Mouse (Mus musculus) gastrocnemius, adult 8-10 months (tissue): ENCODE results near the gene Samhd1. TPM values are rescaled to one million over a fixed set of nuclear protein-coding genes. Genes with fewer than 3 reads are reported as not detected.
"Not testable (repeated sequence)": the region's sequence is repeated elsewhere in the genome, so short reads cannot be mapped to it uniquely, and the experiment has no call there.

ENCODE experiments used
- DNase-seq, 2 experiments: peaks; one replicate each; pipeline ENCODE4 v3.0.0; 2022; ENCODE audit warnings: low spot score in 2 of 2
- total RNA-seq, 4 experiments: library from RNA; stranded (reverse); gene quantifications; 2 replicates each; pipeline ENCODE4 v1.2.4; 2022

Gene Samhd1
- total RNA-seq: 10 to 100 TPM; 12.6 to 17.7 (median 13.2) TPM

DNA sequence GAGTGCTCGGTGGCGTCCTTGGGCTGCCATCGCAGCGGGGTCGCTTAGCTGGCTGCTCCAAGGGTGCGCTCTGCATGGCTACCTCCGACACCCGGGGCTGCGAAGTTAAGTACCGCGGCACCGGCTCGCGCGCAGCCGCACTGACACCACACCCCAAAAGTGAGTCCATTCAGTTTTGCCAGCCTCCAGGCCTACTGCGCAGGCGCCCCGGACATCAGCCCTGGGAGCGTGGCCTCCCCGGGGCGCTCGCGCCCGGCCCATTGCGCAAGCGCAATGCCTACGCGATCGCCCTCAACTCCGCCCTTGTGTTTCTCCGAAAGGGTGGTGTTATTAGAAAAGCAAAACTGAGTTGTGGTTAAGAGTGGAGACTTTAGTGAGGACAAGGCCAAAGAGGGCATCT, at the start of gene Samhd1:
Gene Samhd1, minus strand, starts transcription at position 252 of the 400 bp plus-strand sequence.
- DNase-seq: peak; percentile 92 to 96

DNA sequence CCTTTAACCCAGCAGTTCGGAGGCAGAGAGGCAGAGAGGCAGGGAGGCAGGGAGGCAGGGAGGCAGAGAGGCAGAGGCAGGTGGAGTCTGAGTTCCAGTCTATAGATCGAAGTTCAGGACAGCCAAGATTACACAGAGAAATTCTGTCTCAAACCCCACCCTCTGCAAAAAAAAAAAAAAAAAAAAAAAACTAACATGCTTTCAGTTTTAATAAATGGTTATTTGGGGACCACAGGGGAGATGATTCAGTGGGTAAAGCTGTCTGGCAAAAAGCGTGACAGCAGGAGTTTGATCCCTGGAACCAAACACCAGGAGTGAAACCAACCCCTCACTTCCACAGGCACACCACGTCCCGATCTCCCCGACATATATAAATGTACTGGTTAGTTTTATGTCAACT, 43.1 kb upstream of the Samhd1 start:
- DNase-seq: no peak

DNA sequence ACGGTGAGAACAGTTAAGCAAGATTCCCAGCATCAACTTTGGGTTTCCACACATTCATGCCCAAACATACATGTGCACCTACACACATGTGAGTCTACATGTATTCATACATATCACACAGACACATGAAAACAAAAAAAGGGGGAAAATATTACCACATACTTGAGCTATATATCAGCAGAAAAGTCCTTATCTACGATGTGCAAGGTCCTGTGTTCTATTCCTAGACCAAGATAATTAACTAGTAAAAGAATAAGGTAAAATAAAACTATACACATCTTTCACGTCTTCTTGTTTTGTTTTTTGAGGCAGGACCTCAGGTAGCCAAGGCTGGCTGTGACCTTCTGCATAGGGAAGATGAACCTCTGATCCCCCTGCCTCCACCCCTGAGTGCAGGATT, 41.2 kb upstream of the Samhd1 start:
- DNase-seq: no peak

DNA sequence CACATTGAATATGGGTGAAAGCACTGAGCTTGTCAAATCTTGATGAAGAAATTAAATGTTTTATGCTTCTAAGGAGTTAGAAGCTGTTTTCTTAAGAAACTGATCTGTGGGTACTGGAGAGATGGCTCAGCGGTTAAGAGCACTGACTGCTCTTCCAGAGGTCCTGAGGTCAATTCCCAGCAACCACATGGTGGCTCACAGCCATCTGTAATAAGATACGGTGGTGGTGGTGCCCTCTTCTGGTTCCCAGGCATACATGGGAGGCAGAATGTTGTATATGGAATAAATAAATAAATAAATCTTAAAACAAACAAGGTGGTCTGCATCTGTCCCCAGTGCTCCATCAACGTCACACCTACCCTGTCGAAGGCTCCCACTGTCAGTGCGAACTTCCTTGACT, 39.4 kb upstream of the Samhd1 start:
- DNase-seq: no peak

DNA sequence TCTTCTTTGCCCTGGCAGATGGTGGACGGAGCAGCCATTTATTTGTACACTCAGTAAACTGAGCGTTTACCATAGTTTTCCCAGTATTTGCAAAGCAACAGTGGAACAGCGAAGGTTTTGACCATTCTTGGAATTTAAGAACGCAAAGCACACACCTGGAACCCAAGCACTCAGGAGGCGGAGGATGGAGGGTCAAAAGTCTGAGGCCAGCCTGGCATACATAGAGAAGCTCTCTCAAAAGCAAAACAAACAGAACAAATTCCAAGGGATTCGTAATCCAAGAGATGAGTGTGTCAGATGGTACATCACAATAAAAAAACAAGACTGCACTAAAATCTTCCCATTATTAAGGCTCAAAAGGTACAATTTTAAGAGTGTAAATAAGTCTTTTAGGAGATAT, 38.5 kb upstream of the Samhd1 start:
- DNase-seq: no peak

DNA sequence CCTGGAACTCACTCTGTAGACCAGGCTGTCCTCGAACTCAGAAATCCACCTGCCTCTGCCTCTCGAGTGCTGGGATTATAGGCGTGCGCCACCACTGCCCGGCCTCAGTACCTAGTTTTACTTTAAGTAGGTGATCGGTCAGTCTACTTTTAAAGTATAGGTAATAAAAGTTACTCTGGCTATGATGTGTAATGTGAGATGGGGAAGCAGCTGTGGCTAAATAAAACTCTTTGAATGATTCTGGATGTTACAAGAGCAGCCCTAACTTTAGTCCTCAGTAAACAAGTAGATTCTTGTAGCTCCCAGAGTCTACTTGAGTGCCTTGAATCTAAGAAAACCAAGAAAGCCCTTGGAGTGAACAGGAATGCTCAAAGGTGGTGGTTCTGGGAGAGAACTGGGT, 37.9 kb upstream of the Samhd1 start:
- peak in 1 of 2 experiments; percentile 26 for DNase-seq

DNA sequence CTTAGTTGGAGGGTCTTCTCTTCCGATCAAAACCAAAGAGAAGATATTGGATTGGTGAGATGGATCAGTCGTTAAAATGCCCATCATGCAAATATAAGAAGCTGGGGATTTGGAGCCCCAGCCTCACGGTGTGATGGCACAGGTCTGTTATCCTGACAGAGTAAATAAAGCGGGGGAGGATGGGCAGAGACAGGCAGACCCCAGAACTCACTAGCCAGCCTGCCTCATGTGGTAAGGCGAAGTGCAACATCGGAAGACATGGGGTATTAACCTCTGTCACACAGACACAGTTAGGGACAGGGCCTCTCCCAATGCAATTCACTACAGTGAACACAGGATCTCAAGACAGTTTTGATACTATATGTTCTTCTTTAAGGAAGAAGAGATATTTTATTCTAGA, 35.6 kb upstream of the Samhd1 start:
- DNase-seq: no peak

DNA sequence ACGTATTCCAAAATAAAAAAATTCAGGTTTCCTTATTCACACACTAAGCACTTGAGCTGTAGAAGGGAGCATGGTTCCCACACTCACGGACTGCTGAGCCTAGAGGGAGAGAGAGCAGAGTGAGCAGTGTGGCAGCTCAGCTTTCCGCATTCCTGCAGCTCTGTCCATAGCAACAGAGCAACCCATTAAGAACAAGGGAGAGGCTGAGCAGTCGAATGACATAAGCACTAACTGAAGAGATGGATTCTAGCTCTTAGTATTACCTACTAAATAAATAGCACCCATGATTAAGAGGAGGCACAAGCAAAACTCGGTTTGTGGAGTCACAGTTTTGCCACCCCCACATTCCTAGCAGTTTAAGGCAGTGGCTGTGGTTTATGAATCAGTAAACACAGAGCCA, 35.1 kb upstream of the Samhd1 start:
- DNase-seq: no peak

DNA sequence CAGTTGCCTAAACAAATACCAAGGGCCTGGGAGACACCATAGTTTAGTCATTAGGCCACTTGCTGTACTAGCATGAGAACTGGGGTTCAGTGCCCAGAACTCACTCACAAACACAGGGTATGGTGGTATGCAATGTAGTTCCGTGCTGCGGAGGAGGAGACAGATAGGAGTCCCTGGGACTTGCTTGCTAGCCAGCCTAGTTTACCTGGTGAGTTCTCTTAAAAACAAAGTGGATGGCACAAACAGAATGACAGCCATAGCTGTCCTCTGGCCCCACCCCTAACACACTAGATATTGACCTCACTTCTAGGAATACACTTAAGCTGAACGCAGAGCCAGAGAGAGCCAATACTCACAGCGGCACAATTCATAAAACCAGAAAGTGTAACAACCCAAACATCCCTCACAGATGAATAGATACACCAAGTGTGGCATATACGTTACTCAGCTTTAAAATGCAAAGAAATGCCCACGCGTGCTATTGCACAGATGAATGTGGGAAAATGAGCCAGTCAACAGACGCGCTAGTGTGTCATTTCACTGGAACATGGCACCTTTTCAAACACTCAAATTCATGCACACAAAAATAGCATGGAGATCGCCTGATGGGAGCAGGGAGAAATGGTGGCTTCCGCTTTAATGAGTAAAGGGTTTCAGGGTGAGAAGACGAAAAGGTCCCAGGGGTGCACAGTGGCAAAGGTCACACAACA, 31.5 kb upstream of the Samhd1 start:
- no peak for DNase-seq

DNA sequence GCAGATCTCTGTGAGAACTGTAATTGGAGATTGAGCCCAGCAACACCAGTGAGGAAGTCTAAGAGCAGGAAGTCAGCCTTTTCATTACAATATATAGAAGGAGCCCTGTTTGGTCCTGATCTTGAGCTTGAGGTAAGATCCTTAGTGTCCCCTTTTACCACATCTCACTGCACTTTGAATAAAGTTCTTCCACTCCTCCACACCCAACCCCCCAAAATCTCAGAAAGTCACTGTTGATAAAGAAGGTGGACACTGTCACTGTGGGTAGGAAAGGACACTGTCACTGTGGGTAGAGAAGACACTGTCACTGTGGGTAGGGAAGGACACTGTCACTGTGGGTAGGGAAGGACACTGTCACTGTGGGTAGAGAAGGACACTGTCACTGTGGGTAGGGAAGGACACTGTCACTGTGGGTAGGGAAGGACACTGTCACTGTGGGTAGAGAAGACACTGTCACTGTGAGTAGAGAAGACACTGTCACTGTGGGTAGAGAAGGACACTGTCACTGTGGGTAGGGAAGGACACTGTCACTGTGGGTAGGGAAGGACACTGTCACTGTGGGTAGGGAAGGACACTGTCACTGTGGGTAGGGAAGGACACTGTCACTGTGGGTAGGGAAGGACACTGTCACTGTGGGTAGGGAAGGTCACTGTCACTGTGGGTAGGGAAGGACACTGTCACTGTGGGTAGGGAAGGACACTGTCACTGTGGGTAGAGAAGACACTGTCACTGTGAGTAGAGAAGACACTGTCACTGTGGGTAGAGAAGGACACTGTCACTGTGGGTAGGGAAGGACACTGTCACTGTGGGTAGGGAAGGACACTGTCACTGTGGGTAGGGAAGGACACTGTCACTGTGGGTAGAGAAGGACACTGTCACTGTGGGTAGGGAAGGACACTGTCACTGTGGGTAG, 30.5 kb upstream of the Samhd1 start:
- DNase-seq: not testable (repeated sequence)

DNA sequence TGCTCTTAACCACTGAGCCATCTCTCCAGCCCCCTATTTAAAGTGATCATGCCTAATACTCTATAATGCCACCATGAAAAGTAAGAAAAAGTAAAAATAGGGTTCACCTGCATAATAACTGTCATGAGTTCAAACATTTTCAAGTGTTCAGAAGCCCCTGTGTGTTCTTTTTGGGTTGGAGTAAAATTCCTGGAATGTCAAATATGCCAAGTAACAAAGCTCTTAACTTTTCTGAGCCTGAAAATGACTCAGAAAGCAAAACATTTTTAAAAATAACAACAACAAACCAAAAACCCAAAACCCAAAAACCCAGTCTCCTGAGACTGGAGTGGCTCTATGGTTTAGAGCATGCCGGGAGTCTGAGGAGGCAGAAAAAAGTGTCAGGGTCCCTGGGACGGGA, 29.0 kb upstream of the Samhd1 start:
- DNase-seq: no peak

DNA sequence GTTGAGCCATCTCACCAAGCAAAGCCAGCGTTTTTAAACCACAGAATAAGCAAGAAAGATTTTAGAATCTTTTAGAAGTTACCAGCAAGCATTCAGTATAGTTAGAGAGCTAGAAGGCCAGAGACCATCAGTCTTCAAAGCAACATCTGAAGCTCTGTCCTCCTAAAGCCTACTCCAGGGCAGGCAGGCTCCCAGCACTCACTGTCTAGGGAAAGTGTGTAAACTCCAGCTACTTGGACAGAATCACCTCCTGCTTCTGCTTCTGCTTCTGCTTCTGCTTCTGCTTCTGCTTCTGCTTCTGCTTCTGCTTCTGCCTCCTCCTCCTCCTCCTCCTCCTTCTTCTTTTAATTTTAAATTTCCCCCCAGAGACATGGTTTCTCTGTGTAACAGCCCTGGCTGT, 21.0 kb upstream of the Samhd1 start:
- DNase-seq: no peak

DNA sequence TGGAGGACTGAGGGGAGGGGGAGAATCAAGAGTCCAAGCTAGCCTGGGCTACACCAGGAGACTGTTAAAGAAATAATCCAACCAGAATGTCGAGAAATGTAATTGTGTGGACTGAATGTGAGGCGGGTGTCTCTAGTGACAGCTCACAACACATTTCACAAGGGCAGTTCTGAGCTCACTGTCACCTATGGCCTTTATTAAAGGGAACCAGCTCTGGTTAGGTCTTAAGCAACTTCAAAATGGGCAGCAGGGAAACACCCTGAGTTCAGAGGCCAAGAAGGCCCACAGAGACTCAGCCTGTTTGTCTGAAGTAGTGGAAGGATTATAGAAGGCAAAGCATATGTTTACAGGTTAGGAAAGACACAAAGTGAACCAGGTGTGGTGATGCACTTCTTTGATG, 18.2 kb upstream of the Samhd1 start:
- DNase-seq: no peak

DNA sequence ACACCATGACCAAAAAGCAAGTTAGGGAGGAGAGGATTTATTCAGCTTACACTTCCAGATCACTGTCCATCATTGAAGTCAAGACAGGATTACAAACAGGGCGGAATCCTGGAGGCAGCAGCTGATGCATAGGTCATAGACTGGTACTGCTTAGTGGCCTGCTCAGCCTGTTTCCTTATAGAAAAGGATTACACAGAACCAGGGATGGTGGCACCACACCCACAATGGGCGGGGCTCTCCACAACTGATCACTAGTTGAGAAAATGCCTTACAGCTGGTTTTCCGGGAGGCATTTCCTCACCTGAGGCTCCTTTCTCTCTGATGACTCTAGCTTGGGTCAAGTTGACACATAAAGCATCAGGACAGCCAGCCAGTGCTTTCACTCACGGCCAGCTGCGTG, 13.4 kb upstream of the Samhd1 start:
- DNase-seq: no peak

DNA sequence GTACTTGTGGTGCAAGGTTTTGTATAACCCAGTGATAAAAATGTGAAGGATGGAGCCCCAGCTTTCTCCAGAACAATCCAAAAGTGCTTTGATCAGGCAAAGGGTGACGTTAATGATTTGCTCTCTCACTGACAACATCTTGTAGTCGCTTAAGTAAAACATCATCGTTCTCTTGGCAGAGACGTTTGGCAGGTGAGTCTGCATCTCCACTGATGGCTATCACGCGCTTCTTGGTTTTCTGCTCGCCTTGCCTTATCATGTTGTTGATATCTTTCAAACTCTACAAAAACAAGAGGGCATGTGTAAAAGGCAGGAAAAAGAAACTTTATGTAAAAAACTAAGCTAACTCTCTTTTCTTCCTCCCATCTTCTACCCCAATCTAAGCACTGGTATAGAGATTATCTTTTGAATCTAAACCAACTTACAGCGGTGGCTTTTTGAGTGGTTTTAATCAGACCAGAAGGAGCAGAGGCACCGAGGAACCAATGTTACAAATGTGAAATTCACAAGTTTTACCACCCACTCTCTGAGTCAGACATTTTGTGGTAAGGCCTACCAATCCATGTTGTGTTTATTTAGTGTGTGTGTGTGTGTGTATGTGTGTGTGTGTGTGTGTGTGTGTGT, 12.4 kb upstream of the Samhd1 start:
- DNase-seq: no peak

DNA sequence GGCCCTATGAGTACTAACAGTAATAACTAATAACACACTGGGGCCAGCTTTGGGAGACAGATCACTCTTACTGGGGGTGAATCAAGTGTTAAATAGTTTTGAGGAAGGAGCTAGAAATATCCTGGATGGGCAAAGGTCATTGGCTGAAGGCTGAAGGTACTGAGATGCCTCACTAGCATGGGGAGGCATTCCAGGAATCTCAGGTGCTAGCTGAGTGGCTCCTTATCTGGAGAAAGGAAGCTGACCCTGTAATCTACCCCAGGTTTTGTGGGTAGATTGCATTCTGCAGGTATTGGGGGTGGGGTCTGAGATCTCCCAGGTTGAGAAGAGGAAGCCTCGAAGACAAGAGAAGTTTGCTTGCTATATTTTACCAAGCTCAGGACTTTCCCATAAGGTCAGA, 10.1 kb upstream of the Samhd1 start:
- DNase-seq: no peak

DNA sequence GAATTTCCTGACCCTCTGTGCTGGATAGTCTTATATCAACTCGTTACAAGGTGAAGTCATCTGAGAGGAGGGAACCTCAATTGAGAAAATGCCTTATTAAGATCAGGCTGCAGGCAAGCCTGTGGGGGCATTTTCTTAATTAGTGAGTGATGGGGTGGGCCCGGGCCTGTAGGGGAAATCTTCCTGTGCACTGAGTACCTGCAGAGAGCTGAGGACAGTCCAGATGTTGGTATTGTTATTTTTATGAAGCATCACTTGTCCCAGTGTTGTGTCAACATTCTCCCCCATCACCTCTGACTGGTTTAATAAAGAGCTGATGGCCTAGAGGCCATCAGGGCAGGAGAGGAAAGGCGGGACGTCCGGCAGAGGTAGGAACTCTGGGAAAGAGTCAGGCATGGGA, 9.1 kb upstream of the Samhd1 start:
- DNase-seq: no peak

DNA sequence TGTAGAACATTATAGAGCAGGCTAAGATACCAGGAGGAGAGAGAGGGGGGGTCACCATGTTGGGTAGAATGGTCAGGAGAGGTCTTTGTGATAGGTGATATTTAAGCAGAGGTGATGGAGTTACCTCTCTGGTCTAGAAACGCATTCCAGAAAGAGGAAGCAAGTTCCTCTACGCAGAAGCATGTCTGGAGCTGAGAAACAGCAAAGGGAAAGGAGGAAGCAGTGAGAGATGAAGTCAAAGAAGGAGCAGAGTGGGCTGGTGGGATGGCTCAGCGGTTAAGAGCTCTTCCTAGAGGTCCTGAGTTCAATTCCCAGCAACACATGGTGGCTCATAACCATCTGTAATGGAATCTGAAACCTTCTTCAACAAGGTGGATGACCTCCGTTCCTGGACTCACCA, 6.9 kb upstream of the Samhd1 start:
- DNase-seq: no peak

DNA sequence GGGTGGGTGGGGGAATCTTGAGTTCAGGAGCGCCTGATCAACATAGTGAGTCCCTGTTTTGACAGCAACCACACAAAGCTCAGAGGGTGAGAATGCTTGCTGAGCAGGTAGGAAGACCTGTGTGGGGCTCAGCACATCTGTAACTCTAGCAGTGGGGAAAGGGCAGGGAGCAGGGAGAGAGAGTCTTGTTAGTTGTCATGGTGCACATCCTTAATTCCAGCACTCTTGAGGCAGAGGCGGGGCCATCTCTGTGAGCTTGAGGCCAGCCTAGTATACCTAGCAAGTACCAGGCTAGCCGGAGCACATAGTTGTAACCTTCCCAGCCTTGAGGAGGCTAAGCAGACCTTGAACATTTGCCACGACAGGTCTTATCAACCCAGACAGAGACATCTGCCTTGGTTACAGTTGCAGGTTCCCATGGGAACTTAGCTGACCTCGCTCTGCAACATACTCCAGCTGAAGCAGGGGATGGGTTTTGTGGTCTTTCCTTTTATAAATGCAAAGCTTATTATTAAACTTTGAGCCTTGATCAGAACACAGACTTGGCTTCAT, 4.3 kb upstream of the Samhd1 start:
- DNase-seq: no peak

DNA sequence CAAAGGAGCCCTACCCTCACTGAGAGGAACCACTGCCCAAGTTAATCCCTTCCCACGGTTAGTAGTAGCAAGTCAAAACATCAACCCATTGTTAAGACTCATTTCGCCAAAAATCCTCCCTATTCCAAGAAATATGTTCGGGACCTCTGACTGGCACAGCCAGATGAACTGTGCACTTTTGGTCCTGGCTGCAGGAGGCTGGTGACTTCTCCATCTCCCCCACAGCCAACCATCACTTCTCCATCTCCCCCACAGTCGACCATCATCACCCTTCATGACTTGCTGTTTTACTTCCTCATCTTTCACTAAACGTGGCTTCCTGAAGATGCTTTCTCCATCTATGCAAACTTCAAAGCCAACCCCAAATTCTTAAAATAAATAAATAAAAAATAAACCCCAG, 3.7 kb upstream of the Samhd1 start:
- DNase-seq: no peak

DNA sequence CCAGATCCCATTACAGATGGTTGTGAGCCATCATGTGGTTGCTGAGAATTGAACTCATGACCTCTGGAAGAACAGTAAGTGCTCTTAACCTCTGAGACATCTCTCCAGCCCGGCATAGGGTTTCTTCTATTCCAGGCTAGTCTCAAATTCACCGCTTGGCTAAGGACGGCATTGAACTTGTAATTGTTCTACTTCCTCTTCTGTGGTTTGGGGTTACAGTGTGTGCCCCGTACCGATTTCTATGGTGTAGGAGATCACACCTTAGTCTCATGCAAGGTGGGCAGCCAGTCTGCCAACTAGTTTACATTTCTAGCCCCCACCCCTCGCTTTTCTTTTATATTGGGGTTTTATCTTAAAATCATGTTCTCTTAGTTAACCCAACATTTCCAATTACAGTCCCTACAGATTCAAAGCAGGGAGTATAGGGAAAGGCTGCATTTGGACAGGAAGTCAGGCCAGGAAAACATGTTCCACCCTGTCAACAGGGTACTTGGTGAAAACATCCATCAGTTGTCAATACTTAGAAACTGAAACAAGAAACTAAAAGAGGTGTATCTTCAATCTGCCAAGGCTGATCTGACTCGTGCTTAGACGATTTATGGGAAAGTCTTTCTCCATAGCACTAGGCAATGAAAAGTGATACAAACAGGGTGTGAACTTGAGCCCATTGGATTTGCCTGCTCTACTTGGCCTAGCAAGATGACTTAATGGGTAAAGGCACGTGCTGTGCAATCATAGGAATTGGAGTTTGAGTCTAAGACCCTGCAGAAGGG, 3.1 kb upstream of the Samhd1 start:
- DNase-seq: no peak
